Mouse (Mus musculus): ENCODE measurements around the gene Ucp3. TPM values are rescaled to one million over a fixed set of nuclear protein-coding genes. Genes with fewer than 3 reads are reported as not detected.

The Ucp3 gene
- not detected in 2 replicates for polyA plus RNA-seq (2016; fragmentation: Nextera tagmentation; extraction: Ambion mirVana)

GRCm38 (mm10) chr7:100472777-100473176 is at the start of gene Ucp3:
Gene Ucp3, plus strand, starts transcription at chr7:100472990.
- Histone ChIP-seq H3K27me3 (replicated peaks) (no peaks in the 10 kb centered on the region), H3K4me2 (replicated peaks) (no peak within 1 kb of the TSS), H3K9ac (no peak within 1 kb of the TSS), H3K9me3 (no peaks in the 10 kb centered on the region), H3K27ac (no peak within 1 kb of the TSS), H3K36me3 (peaks cover 21% of the 10 kb centered on the region), H3K4me3 (no peak within 1 kb of the TSS), H3K4me1 (no peaks in the 10 kb centered on the region)
- WGBS = 90% methylated on average over 6 of the region's 6 CpGs
- ATAC-seq (ENCODE audit: low FRiP score, low read depth) = no peak

DNA sequence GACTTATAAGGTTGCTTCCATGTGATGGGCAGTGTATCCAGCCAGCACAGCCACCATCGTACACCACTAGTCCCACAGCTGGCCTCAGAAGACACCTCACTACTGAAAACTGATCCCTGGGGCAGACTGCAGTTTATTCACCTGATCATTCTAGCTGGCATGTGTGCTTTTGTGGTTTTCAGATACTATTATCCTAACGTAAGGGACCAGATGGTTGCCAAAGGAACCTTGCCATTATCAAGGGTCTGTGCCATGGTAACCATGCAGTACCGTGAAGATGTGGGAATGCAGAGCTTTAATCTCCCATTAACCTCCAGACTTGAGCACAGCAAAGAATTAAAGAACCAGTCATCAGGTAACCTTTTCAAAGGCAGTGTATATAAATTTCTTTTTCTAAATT is 47.0 kb upstream of the Ucp3 start:
- peaks cover 82% of the 10 kb centered on the region for H3K36me3 ChIP-seq

GRCm38 (mm10) chr7:100429102-100429501 is 43.7 kb upstream of the Ucp3 start:
- no peak for ATAC-seq (ENCODE audit: low FRiP score, low read depth)
- H3K4me3 ChIP-seq = no peak overlapping the region
- 63% methylated on average over 3 of the region's 3 CpGs for WGBS
- H3K9me3 ChIP-seq = no peaks in the 10 kb centered on the region
- no peak overlapping the region for H3K9ac ChIP-seq
- H3K27ac ChIP-seq = no peak overlapping the region
- H3K36me3 ChIP-seq = peaks cover 88% of the 10 kb centered on the region
- H3K27me3 ChIP-seq (replicated peaks) = no peaks in the 10 kb centered on the region
- no peaks in the 10 kb centered on the region for H3K4me1 ChIP-seq
- H3K4me2 ChIP-seq (replicated peaks) = no peak overlapping the region

More for the DNA sequence above, 47.0 kb upstream of the Ucp3 start:
- no peak overlapping the region for H3K4me3 ChIP-seq
- H3K4me2 ChIP-seq (replicated peaks) = no peak overlapping the region
- H3K27ac ChIP-seq = no peak overlapping the region
- WGBS = 81% methylated on average over 3 of the region's 3 CpGs
- no peak overlapping the region for H3K9ac ChIP-seq
- H3K9me3 ChIP-seq = no peaks in the 10 kb centered on the region
- no peak for ATAC-seq (ENCODE audit: low FRiP score, low read depth)
- no peaks in the 10 kb centered on the region for H3K4me1 ChIP-seq
- H3K27me3 ChIP-seq (replicated peaks) = no peaks in the 10 kb centered on the region

DNA sequence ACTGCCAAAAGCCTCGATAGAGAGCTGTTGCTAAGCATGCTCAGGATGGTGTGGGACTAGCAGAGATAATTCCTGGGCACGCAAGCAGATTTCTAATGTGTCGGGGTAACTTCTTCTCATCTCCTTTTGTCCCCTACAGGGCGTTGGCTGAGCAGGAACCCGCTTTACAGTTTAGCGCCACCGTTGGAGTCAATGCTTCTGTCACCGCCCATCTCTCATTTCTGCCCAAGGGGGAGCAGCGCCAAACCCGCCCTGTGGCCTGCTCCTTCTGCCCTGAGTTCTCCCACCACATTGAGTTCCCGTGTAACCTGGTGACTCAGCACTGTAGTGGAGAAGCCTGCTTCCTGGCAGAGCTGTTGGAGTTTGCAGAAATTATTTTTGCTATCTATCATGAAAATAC is 42.9 kb upstream of the Ucp3 start:
- no peak overlapping the region for H3K4me2 ChIP-seq (replicated peaks)
- H3K4me3 ChIP-seq = no peak overlapping the region
- no peaks in the 10 kb centered on the region for H3K27me3 ChIP-seq (replicated peaks)
- no peaks in the 10 kb centered on the region for H3K9me3 ChIP-seq
- no peak for ATAC-seq (ENCODE audit: low FRiP score, low read depth)
- H3K4me1 ChIP-seq = no peaks in the 10 kb centered on the region
- 94% methylated on average over 11 of the region's 11 CpGs for WGBS
- H3K9ac ChIP-seq = no peak overlapping the region
- H3K27ac ChIP-seq = no peak overlapping the region
- peaks cover 83% of the 10 kb centered on the region for H3K36me3 ChIP-seq

DNA sequence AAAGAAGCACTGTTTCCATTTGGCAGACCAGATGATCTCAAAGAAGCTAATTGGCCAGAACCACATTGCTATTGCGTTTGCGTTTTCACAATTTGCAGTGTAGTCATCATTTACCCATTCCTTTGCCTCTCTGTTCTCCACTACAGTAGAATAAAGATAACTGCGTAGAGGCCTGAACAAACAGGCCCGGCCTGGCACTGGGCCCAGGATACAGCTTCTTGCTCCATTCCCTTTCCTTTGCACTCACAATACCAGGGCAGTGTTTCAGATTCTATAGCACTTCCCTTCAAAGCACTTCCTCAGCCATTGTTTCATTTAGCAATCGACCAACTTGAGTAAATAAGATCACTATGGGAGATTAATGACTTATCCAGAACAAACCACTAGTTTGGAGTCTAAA is 41.7 kb upstream of the Ucp3 start:
- WGBS = 85% methylated on average over 5 of the region's 5 CpGs
- no peak overlapping the region for H3K9ac ChIP-seq
- H3K4me1 ChIP-seq = no peaks in the 10 kb centered on the region
- peaks cover 84% of the 10 kb centered on the region for H3K36me3 ChIP-seq
- H3K9me3 ChIP-seq = no peaks in the 10 kb centered on the region
- H3K4me3 ChIP-seq = no peak overlapping the region
- H3K27me3 ChIP-seq (replicated peaks) = no peaks in the 10 kb centered on the region
- H3K4me2 ChIP-seq (replicated peaks) = no peak overlapping the region
- no peak for ATAC-seq (ENCODE audit: low FRiP score, low read depth)
- H3K27ac ChIP-seq = no peak overlapping the region

GRCm38 (mm10) chr7:100433295-100433694 is 39.5 kb upstream of the Ucp3 start:
- Histone ChIP-seq H3K27me3 (replicated peaks) (no peaks in the 10 kb centered on the region), H3K4me1 (no peaks in the 10 kb centered on the region), H3K9me3 (no peaks in the 10 kb centered on the region), H3K4me2 (replicated peaks) (no peak overlapping the region), H3K36me3 (peaks cover 84% of the 10 kb centered on the region), H3K4me3 (no peak overlapping the region), H3K9ac (no peak overlapping the region), H3K27ac (no peak overlapping the region)
- WGBS = 96% methylated on average over 6 of the region's 6 CpGs
- ATAC-seq (ENCODE audit: low FRiP score, low read depth) = no peak

- H3K4me1 ChIP-seq = no peaks in the 10 kb centered on the region
- H3K36me3 ChIP-seq = peaks cover 70% of the 10 kb centered on the region
- no peaks in the 10 kb centered on the region for H3K27me3 ChIP-seq (replicated peaks)
- H3K27ac ChIP-seq = no peak overlapping the region
- 90% methylated on average over 4 of the region's 4 CpGs for WGBS
- H3K9me3 ChIP-seq = no peaks in the 10 kb centered on the region
- no peak for ATAC-seq (ENCODE audit: low FRiP score, low read depth)
- no peak overlapping the region for H3K4me2 ChIP-seq (replicated peaks)
- H3K9ac ChIP-seq = no peak overlapping the region
- no peak overlapping the region for H3K4me3 ChIP-seq
Observed at GRCm38 (mm10) chr7:100443728-100444127, 29.1 kb upstream of the Ucp3 start.

GRCm38 (mm10) chr7:100446271-100446670 is 26.5 kb upstream of the Ucp3 start:
- no peak for ATAC-seq (ENCODE audit: low FRiP score, low read depth)
- H3K36me3 ChIP-seq = peaks cover 76% of the 10 kb centered on the region
- no peaks in the 10 kb centered on the region for H3K9me3 ChIP-seq
- H3K4me3 ChIP-seq = no peak overlapping the region
- H3K27ac ChIP-seq = no peak overlapping the region
- no peaks in the 10 kb centered on the region for H3K27me3 ChIP-seq (replicated peaks)
- 97% methylated on average over 5 of the region's 5 CpGs for WGBS
- no peaks in the 10 kb centered on the region for H3K4me1 ChIP-seq
- H3K4me2 ChIP-seq (replicated peaks) = no peak overlapping the region
- H3K9ac ChIP-seq = no peak overlapping the region

DNA sequence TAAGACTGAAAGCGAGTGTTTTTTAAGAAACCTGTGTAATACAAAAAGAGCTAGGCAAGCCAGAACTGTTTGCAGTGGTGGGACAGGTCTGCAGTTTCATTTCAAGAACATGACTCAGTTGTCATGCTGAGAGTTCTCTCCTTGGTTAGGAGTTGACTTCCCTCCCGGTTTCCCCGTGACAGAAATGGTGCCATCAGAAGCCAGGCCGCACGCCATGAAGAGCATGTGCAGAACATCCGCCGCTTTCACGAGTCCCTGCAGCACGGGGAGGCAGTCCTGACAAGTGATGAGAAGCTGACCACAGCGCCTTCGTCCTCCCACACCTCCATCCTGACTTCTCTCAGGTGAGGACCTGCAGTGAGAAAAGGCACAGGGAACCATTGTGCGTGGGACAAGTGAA is 24.3 kb upstream of the Ucp3 start:
- no peaks in the 10 kb centered on the region for H3K4me1 ChIP-seq
- H3K27me3 ChIP-seq (replicated peaks) = no peaks in the 10 kb centered on the region
- no peak for ATAC-seq (ENCODE audit: low FRiP score, low read depth)
- H3K27ac ChIP-seq = no peak overlapping the region
- 93% methylated on average over 12 of the region's 12 CpGs for WGBS
- peaks cover 78% of the 10 kb centered on the region for H3K36me3 ChIP-seq
- no peak overlapping the region for H3K4me3 ChIP-seq
- H3K9me3 ChIP-seq = no peaks in the 10 kb centered on the region
- H3K4me2 ChIP-seq (replicated peaks) = no peak overlapping the region
- no peak overlapping the region for H3K9ac ChIP-seq

GRCm38 (mm10) chr7:100448985-100449384 is 23.8 kb upstream of the Ucp3 start:
- H3K36me3 ChIP-seq = peaks cover 78% of the 10 kb centered on the region
- no peak overlapping the region for H3K27ac ChIP-seq
- H3K27me3 ChIP-seq (replicated peaks) = no peaks in the 10 kb centered on the region
- H3K9me3 ChIP-seq = no peaks in the 10 kb centered on the region
- H3K4me2 ChIP-seq (replicated peaks) = no peak overlapping the region
- ATAC-seq (ENCODE audit: low FRiP score, low read depth) = no peak
- no peak overlapping the region for H3K9ac ChIP-seq
- H3K4me1 ChIP-seq = no peaks in the 10 kb centered on the region
- 98% methylated on average over 3 of the region's 3 CpGs for WGBS
- H3K4me3 ChIP-seq = no peak overlapping the region

DNA sequence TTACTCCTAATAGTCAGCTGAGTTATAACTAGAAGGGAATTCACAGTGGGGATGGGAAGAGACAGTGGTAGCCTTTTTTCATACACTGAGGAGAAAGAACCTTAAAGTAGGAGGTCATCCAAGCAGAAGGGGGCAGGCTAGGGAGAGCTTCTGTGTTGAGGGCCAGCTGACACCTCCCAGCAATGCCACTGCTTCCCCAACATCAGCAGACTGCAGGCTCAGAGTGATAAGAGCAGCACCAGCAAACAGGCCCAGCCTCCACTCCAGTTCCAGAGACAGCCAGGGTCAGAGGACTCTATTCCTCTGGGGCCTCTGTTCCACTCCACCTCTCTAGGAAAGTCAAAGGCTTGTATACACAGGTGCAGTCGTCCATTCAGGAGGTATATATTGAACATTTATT is 14.6 kb upstream of the Ucp3 start:
- H3K27ac ChIP-seq = no peak overlapping the region
- no peak for ATAC-seq (ENCODE audit: low FRiP score, low read depth)
- no peaks in the 10 kb centered on the region for H3K9me3 ChIP-seq
- no peaks in the 10 kb centered on the region for H3K4me1 ChIP-seq
- 76% methylated on average over 1 of the region's 1 CpGs for WGBS
- H3K4me3 ChIP-seq = no peak overlapping the region
- H3K36me3 ChIP-seq = peaks cover 82% of the 10 kb centered on the region
- H3K27me3 ChIP-seq (replicated peaks) = no peaks in the 10 kb centered on the region
- no peak overlapping the region for H3K4me2 ChIP-seq (replicated peaks)
- H3K9ac ChIP-seq = no peak overlapping the region

- H3K27me3 ChIP-seq (replicated peaks) = no peaks in the 10 kb centered on the region
- H3K27ac ChIP-seq = no peak overlapping the region
- H3K4me1 ChIP-seq = no peaks in the 10 kb centered on the region
- no peaks in the 10 kb centered on the region for H3K9me3 ChIP-seq
- WGBS = 93% methylated on average over 3 of the region's 3 CpGs
- ATAC-seq (ENCODE audit: low FRiP score, low read depth) = no peak
- H3K4me3 ChIP-seq = no peak overlapping the region
- peaks cover 75% of the 10 kb centered on the region for H3K36me3 ChIP-seq
- H3K9ac ChIP-seq = no peak overlapping the region
- no peak overlapping the region for H3K4me2 ChIP-seq (replicated peaks)
Observed at GRCm38 (mm10) chr7:100459862-100460261, 12.9 kb upstream of the Ucp3 start.

- no peak for ATAC-seq (ENCODE audit: low FRiP score, low read depth)
- Histone ChIP-seq H3K4me3 (no peak overlapping the region), H3K9ac (no peak overlapping the region), H3K27me3 (replicated peaks) (no peaks in the 10 kb centered on the region), H3K27ac (no peak overlapping the region), H3K9me3 (no peaks in the 10 kb centered on the region), H3K4me1 (no peaks in the 10 kb centered on the region), H3K36me3 (peaks cover 74% of the 10 kb centered on the region), H3K4me2 (replicated peaks) (no peak overlapping the region)
- 87% methylated on average over 6 of the region's 6 CpGs for WGBS
Observed at GRCm38 (mm10) chr7:100461621-100462151, 11.1 kb upstream of the Ucp3 start.

All from neural tube, embryonic 12.5 days (tissue).